Mouse (Mus musculus): ENCODE data around the gene Recql.

Gene Recql

DNA sequence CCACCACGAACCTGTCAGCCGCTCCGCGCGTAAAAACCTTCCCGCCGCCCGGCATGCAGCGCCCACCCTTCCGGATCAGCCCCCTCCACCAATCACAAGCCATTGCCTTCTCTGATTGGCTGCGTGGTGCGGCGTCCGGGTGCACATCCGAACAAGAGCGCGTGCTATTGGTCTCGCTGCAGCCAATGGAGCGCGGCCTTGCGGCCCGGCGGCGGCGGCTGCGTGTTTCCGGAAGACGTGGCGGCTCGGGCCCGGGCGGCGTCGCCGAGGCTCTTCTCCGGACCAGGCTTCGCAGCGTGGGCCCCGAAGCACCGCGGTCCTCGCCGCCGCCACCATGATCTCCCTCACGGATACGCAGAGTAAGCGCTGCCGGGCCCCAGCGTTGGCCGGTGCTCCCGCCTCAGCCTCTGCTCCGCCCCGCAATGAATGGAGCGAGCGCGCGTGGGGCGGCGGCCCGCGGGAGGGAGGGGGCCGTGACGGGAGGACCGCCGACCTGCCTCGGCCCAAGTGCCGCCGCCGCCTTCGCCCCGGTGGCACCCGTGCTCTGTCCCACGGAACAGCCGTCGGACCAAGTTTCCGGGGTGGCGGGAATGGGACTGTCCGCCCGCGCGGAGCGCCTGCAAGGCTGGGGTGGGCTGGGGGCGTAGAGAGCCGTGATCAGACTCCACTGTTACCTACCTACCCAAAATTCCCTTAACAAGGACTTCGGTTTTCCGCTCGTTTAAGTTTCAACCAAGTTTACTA is at the start of gene Recql, which contains the start of gene Golt1b:
TSS of gene Recql (minus strand) at position 77 of the 744 bp plus-strand sequence.
TSS of gene Golt1b (plus strand) at position 211 of the 744 bp plus-strand sequence.
- peak; percentile 97 for DNase-seq (ENCODE audit: low spot score)

- no peak for DNase-seq (ENCODE audit: low spot score)
These were observed 42.2 kb upstream of the Recql start for GRCm38 (mm10) chr6:142429072-142429471.

- no peak for DNase-seq (ENCODE audit: low spot score)
These were observed 38.1 kb upstream of the Recql start for GRCm38 (mm10) chr6:142424976-142425375.

DNA sequence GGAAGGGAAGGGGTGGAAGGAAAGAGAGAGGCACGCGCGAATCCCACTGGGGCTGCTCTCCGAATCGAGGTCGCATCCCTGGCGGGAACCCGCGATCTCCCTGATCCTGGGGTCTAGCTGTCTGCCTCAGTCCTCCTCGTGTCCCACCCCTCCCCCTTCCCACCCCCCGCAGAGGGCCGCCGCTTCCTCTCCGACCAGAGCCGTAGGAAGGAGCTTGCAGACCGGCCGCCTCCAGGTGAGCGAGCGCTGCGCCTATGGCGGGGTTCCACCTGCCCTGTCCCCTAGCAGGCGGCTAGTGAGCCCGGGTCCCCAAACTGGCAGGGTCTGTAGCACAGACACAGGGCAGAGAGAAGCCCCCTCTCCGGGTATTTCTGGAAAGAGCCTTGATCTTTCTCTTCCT is 27.7 kb upstream of the Recql start:
- no peak for DNase-seq (ENCODE audit: low spot score)

DNA sequence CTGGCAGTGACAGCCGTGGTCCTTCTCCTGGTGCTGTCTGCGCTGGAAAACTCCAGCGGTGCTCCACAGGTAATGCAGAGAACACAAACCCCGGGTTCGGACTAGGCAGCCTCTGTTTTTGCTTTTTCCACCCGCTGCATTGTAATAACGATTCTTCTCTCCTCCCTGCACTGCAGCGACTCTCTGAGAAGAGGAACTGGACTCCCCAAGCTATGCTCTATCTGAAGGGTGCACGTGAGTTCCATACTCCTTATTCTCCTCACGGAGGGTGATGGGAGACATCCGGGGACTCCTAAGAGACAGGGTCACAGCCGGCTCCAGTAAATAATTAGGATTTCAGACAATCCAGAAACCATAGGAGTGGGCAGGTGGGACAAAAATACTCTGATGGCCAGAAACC is 27.0 kb upstream of the Recql start:
- no peak for DNase-seq (ENCODE audit: low spot score)

- no peak for DNase-seq (ENCODE audit: low spot score)
These were observed 26.1 kb upstream of the Recql start, which contains the start of gene Spx for GRCm38 (mm10) chr6:142412906-142413491. Spx (plus strand) TSS chr6:142413441.

DNA sequence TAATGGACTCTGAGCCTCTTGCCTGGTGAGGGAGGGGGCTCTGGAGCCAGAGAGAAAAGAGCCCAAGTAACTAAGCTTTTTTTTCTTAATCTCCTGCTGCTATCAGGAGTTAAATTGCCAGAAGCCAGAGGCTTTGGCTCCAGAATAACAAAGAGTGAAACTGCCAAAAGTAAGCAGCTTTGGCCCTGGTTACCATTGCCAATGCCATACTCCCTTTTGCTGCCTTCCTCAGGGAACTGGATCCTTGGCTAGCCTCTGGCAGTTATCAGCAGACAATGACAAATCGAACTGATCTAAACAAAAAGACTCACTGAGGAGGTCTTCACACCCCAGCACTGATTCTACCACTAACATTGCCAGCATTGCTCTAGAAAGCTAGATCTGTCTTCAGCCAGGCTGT is 24.3 kb upstream of the Recql start:
- no peak for DNase-seq (ENCODE audit: low spot score)

DNA sequence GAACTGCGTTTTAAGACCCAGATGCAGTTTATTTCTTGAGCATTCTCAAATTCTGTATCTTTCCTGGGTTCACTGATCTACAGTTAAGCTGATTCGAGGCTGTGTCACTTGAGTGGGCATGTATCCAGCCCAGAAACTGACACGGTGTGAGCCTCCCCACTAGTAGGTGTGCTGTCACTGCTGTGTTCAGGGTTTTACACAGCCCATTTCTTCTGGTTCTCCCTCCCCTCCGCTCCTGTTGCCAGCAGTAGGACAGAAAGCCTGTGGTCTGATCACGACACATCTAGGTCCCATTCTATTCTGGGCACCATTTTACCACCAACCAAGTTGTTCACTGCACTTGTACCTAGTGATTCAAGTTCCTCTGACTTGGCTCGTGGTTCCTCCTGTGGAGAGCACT is 8.9 kb upstream of the Recql start:
- no peak for DNase-seq (ENCODE audit: low spot score)

- no peak for DNase-seq (ENCODE audit: low spot score)
These were observed 7.8 kb upstream of the Recql start for GRCm38 (mm10) chr6:142394669-142395068.

DNA sequence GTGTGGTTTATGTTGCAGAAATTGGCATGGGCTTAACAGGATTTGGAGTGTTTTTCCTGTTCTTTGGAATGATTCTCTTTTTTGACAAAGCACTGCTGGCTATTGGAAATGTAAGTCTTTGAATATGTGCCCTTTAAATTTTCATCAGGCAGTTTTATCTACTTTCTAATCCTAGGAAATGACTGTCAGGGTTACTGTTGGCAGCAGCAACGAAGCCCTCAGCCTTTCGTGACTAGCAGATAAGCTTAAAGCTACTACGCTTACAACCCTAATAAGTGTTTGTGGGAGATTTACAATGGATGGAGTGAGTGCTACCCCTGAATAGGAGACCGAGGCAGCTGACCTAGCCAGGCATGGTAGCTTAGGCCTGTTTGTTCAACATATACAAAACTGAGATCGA is 5.4 kb upstream of the Recql start:
- no peak for DNase-seq (ENCODE audit: low spot score)

DNA sequence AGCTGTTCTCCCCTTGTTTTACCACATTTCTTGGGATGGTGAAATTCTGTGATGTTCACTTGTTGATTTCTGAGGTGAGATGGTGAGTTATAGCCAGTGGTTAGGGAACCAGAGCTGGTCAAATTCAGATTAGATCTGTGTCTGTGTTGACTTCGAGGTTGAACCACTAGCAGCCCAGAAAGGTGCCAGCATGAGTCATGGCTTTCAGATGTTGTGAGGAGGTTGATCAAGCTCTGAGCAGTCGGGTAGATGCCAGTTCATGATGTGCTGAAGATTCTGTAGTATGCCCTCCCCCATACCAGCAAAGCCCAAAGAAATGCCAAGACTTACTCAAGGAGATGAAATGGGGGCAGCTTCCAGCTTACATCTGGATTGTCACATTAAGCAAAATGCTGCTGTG is 2.2 kb upstream of the Recql start:
- DNase-seq (ENCODE audit: low spot score), result peak; percentile 40

GRCm38 (mm10) chr6:142387755-142388271 is 926 bp upstream of the Recql start:
- DNase-seq (ENCODE audit: low spot score), result peak; percentile 37

DNA sequence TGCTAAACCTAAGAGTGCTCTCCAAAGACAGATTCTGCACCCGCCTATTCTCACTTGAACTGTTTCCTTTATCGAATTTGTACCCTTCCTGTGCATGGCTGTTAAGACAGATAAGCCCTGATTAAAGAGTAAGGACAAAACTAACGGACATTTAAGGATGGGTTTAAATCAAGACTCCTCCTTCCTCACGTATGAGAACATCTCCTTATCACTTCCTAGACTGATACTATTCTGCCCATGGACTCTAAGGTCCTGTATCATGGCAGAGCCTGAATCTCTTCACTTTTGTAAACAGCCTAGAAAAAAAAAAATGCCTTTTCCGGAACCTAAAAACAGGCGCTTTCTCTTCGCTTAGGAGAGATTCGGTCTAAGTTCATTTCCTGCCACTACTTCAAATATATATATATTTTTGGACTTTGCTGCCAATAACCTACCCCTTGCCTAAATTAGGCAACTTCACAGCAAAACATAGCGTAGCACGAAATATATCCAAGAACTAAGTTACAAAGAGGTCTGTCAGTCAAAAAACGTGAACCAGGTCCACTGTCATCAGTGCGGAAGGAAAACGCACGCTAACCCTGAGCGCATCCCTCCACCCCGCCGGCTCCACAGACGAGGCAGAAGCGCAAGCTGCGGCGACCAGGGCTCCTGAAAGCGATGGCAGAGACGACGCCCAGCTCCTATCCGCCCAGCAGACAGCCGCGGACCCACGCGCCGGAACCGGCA is 439 bp downstream of the Recql start:
- no peak for DNase-seq (ENCODE audit: low spot score)

GRCm38 (mm10) chr6:142384521-142384920 is 2.4 kb downstream of the Recql start:
- no peak for DNase-seq (ENCODE audit: low spot score)

DNA sequence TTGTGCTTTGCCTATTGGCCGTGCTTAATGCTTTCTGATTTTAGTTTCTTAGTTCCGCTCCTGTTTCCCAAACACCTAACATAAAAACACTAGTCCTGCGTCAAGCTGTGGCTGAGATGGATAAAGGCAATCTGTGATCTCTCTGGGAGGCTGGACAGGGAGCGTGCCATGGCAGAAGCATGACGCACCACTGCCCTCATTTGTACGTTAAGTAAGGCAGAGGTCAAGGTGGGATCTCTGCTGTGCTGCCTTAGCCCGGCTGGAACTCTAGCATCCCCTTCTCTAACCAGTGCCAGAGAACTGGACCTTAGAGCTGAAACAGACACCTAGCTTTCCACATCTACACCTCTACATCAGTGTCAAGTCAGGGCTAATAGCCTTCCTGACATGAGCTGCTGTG is 5.3 kb downstream of the Recql start:
- DNase-seq (ENCODE audit: low spot score), result no peak

DNA sequence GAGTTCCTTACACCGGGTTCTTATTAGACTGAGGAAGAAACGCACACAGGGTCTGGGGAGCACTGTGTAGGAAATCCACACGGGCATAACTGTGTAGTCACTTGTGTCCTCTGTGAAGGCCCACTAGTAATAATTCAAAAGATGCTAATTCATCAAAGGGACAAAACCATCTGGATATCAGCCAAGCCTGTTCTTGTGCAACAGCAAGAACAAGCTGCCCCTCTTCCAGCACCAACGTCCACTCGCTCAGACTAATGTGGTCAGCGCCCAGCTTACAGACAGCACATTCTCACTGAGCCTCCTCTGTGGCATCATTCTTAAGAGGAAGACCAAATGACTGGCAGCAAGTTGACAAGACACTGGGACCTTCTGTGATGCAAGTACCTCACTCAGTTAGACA is 6.9 kb downstream of the Recql start:
- DNase-seq (ENCODE audit: low spot score), result no peak

DNA sequence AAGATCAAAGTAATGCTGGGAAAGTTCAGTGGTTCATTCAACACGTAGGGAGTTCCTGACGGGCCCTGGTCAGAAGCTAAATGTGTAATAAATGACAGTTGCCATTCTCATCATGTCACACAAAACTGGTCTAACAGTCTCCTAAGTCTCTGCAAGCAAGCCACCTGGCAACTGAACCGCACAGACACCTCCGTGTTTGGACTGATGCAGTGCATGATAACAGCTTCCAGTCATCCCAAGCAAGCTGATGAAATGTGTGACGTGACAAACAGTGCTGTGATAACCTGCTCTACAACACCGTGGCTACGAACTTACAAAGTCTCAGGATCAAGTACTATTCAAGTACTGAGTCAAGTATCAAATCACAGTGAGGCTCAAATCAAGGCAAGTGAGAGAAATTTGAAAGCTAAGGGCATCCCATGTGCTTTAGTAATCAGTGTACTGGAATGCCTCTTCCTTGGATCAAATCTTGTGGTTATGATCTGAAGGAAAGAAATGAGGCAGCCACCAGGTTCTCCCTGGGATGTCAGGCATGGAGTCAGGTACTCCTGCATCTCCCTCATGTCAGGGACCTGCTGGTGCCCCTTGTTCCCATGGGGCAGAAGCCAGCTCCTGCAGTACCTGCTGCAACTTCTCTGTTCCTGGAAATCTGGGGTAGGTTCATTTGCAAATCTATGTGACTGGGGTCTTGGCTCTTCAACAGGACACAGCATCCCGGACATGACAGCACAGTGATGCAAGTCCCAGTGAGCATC is 8.1 kb downstream of the Recql start:
- no peak for DNase-seq (ENCODE audit: low spot score)

- no peak for DNase-seq (ENCODE audit: low spot score)
These were observed 9.8 kb downstream of the Recql start for GRCm38 (mm10) chr6:142377081-142377480.

DNA sequence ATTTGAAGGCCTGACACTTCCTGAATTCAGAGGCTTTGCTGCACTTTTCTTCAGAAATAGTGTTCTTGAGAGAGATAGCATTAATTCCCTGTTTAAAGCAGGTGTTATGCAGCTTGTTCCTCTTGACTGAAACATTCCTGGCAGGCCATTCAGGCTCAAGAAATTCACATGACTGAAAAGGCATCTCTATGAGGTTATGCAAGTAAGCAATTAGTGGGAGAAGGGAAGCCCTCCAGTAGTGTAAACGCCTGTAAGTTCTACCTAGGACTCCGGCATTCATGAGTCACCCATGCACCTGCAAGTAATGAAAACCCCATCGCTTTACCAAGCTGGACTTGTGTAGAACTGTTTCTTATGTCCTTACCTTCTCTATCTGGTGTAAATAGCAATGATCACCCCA is 17.3 kb downstream of the Recql start:
- DNase-seq (ENCODE audit: low spot score), result no peak

- no peak for DNase-seq (ENCODE audit: low spot score)
These were observed 19.3 kb downstream of the Recql start for GRCm38 (mm10) chr6:142367565-142367964.

DNA sequence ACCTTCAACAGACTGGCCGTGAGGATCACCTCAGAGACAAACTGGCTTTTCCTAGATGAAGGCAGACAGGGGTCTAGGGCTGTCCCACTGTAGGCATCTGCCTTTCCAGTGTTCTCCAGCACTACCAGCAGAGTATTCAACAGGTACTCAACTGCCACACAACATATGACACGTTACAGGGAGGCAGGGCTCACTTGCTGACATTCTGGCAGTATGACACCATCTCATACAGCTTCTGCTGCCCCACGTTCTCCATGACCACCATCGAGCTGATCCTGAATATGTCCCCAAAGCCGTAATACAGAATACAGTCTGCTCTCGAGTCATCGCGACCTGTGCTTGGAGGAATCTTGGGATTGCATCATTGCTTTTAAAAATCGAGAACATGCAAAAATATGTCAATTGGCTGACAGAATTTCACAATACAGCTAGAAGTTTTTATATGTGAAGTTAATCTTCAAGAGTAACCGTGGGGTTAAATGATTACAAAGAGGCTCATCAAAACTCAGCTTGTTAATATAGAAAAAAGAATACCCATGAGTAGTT is 20.3 kb downstream of the Recql start:
- no peak for DNase-seq (ENCODE audit: low spot score)

Data from MN1 (cell line).